Mouse (Mus musculus): ENCODE data around the gene Pilra. TPM values are rescaled to one million over a fixed set of nuclear protein-coding genes. Genes with fewer than 3 reads are reported as not detected.

The Pilra gene
- total and polyA plus RNA-seq, 3 experiments, result 0.89 to 1.5 TPM; not detected in 1

GRCm38 (mm10) chr5:137877860-137878259 lies 41.8 kb upstream of the Pilra start:
- no peak overlapping the region for H3K4me3 ChIP-seq (ENCODE audit: control insufficient read depth in 1 of 2, insufficient read depth in 1 of 2, low read depth in 2 of 2, low read length in 2 of 2)
- peaks cover 0 to 16% of the 10 kb centered on the region in 2 experiments; a peak in 2 of 4 replicates for H3K36me3 ChIP-seq (ENCODE audit: control insufficient read depth in 1 of 2, insufficient read depth in 2 of 2, low read length in 2 of 2)
- no peaks in the 10 kb centered on the region for H3K27me3 ChIP-seq (ENCODE audit: control insufficient read depth in 1 of 2, insufficient read depth in 2 of 2, low read length in 2 of 2)
- DNase-seq (ENCODE audit: low read depth, low spot score), result peak; percentile 44
- TF ChIP-seq MYB (IDR thresholded peaks at IDR 0.05; ENCODE audit: low read depth, low read length), result no peak
- TF ChIP-seq GATA1 (IDR thresholded peaks at IDR 0.05; ENCODE audit: low read depth, low read length), result no peak
- no peak for TF ChIP-seq POLR2A (IDR thresholded peaks at IDR 0.05; ENCODE audit: control insufficient read depth in 1 of 2, insufficient read depth in 1 of 2, low read depth in 1 of 2, low read length in 2 of 2, poor library complexity in 1 of 2)
- peak; percentile 34 to 71 (median 71); a peak in 5 of 6 replicates for TF ChIP-seq CTCF (IDR thresholded peaks at IDR 0.05 in 2 of 3, conservative IDR thresholded peaks at IDR 0.05 in 1 of 3; ENCODE audit: control insufficient read depth in 1 of 3, insufficient read depth in 1 of 3, low read depth in 2 of 3, low read length in 3 of 3, poor library complexity in 1 of 3, severe bottlenecking in 1 of 3)
- no peak for TF ChIP-seq EP300 (IDR thresholded peaks at IDR 0.05; ENCODE audit: low read depth in 1 of 2, low read length in 2 of 2)
- TF ChIP-seq ZNF384 (IDR thresholded peaks at IDR 0.05; ENCODE audit: low read depth, low read length), result no peak
- no peak for TF ChIP-seq MAZ (IDR thresholded peaks at IDR 0.05; ENCODE audit: low read depth, low read length)
- no peak for TF ChIP-seq BHLHE40 (IDR thresholded peaks at IDR 0.05; ENCODE audit: borderline replicate concordance, low read depth, low read length)
- TF ChIP-seq CHD1 (IDR thresholded peaks at IDR 0.05; ENCODE audit: low read depth, low read length), result no peak
- no peak for TF ChIP-seq NRF1 (IDR thresholded peaks at IDR 0.05; ENCODE audit: insufficient read depth, low read depth, low read length, poor library complexity, severe bottlenecking)
- no peak for TF ChIP-seq TBP (IDR thresholded peaks at IDR 0.05; ENCODE audit: low read depth, low read length)
- TF ChIP-seq ETS1 (IDR thresholded peaks at IDR 0.05; ENCODE audit: low read depth, low read length), result no peak
- no peak for TF ChIP-seq ZMIZ1 (IDR thresholded peaks at IDR 0.05; ENCODE audit: low read depth, low read length)
- TF ChIP-seq TCF12 (IDR thresholded peaks at IDR 0.05; ENCODE audit: low read depth, low read length), result no peak
- no peak for TF ChIP-seq SIN3A (IDR thresholded peaks at IDR 0.05; ENCODE audit: low read length)
- TF ChIP-seq CHD2 (IDR thresholded peaks at IDR 0.05; ENCODE audit: low read length), result no peak
- TF ChIP-seq ZC3H11A (IDR thresholded peaks at IDR 0.05; ENCODE audit: low read depth, low read length), result peak; percentile 62
- TF ChIP-seq GABPA (IDR thresholded peaks at IDR 0.05; ENCODE audit: low read depth, low read length), result no peak
- TF ChIP-seq SMC3 (IDR thresholded peaks at IDR 0.05; ENCODE audit: low read depth, low read length), result peak; percentile 86
- TF ChIP-seq RAD21 (IDR thresholded peaks at IDR 0.05; ENCODE audit: low read depth, low read length), result peak; percentile 76
- no peak for TF ChIP-seq MEF2A (IDR thresholded peaks at IDR 0.05; ENCODE audit: extremely low read depth, insufficient replicate concordance, low read depth, low read length, poor library complexity, severe bottlenecking)
- no peak for TF ChIP-seq JUND (IDR thresholded peaks at IDR 0.05; ENCODE audit: low read depth, low read length)
- no peak for TF ChIP-seq TAL1 (IDR thresholded peaks at IDR 0.05; ENCODE audit: low read length)
- no peaks in the 10 kb centered on the region for H3K9me3 ChIP-seq (replicated peaks; ENCODE audit: insufficient read depth, low read length)
- H3K9ac ChIP-seq (ENCODE audit: control insufficient read depth, low read depth, low read length, poor library complexity, severe bottlenecking), result no peak overlapping the region
- H3K4me1 ChIP-seq (ENCODE audit: control insufficient read depth in 1 of 2, insufficient read depth in 2 of 2, low read length in 2 of 2), result peaks cover 3 to 25% of the 10 kb centered on the region in 2 experiments
- no peak overlapping the region for H3K27ac ChIP-seq (ENCODE audit: control insufficient read depth, low read depth, low read length)
- no peaks in the 10 kb centered on the region for H3K79me2 ChIP-seq (ENCODE audit: control insufficient read depth, insufficient read depth, low read length, poor library complexity)

All from MEL (cell line).